ENCODE assay signal across 8 mouse cellular contexts in the genomic region with DNA sequence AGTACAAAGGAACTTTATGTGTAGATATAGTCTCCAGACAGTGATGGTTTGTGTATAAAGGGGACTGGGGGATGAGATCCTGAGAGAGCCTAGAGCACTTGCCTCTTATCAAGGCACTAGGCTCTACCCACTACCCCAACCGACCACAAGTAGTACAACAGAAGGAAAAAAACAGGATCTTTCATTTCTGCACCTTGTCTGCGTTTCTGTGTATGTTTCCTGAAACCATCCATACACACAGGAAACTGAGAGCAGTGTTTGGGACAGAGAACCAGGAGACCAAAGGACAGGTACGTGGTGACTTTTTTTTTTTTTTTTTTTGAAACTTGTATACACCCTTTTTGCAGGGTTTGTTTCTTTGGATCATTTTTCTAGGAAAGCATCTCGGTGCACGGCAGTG. TPM values are rescaled to one million over a fixed set of nuclear protein-coding genes. Genes with fewer than 3 reads are reported as not detected.
A peak's percentile ranks its signal among the peaks of the same experiment; 100 is the strongest.
DNase-seq lines count a peak whose midpoint lies in the region; ATAC-seq and TF ChIP-seq lines count a peak whose summit lies in the region.

No protein-coding gene starts in this region.

- no peak for TF ChIP-seq CTCF in E14TG2a.4 (conservative IDR thresholded peaks at IDR 0.05; ENCODE audit: low read length)
- no peak for TF ChIP-seq CTCF in forebrain, postnatal 0 days (IDR thresholded peaks at IDR 0.05; ENCODE audit: low read depth)

- H3K9me3 ChIP-seq in heart, embryonic 12.5 days (replicated peaks): no peaks in the 10 kb centered on the region
- no peaks in the 10 kb centered on the region for H3K9me3 ChIP-seq in E14TG2a.4 (ENCODE audit: low read length)
- no peaks in the 10 kb centered on the region for H3K9me3 ChIP-seq in forebrain, postnatal 0 days (ENCODE audit: low read length)
- no peaks in the 10 kb centered on the region for H3K9me3 ChIP-seq in midbrain, embryonic 11.5 days (ENCODE audit: control insufficient read depth, low read length)

- no peak for DNase-seq in heart, postnatal 4 days
- no peak for DNase-seq in forebrain, postnatal 0 days
- no peak for DNase-seq in midbrain, embryonic 11.5 days (ENCODE audit: low spot score, missing footprints)
- DNase-seq in adrenal gland, adult 18-20 months (ENCODE audit: low spot score in 2 of 2): no peak
- no peak for DNase-seq in spleen, postnatal 4 days (ENCODE audit: low spot score in 2 of 2)
- DNase-seq in thymus, postnatal 4 days: no peak

- peaks cover 13% of the 10 kb centered on the region for H3K4me1 ChIP-seq in heart, embryonic 12.5 days (replicated peaks)
- H3K4me1 ChIP-seq in E14TG2a.4 (replicated peaks; ENCODE audit: low read depth, low read length): peaks cover 69% of the 10 kb centered on the region
- H3K4me1 ChIP-seq in forebrain, postnatal 0 days (ENCODE audit: insufficient read depth): 0 out of 2 replicates have a peak, but pooled peaks cover 5% of the 10 kb centered on the region
- peaks cover 9% of the 10 kb centered on the region; the same call in 1 of the 2 replicates for H3K4me1 ChIP-seq in midbrain, embryonic 11.5 days (ENCODE audit: control insufficient read depth, insufficient read depth, low read length)

- peak overlapping the region; percentile 77 for H3K9ac ChIP-seq in heart, embryonic 12.5 days
- H3K9ac ChIP-seq in forebrain, postnatal 0 days: peak overlapping the region; percentile 91
- peak overlapping the region; percentile 92 for H3K9ac ChIP-seq in midbrain, embryonic 11.5 days (ENCODE audit: low read length)

- no peak for ATAC-seq in heart, embryonic 12.5 days (ENCODE audit: insufficient number of reproducible peaks, low FRiP score)
- no peak for ATAC-seq in forebrain, postnatal 0 days
- ATAC-seq in midbrain, embryonic 11.5 days (ENCODE audit: low FRiP score): no peak

- no peak overlapping the region for H3K27ac ChIP-seq in heart, embryonic 12.5 days (ENCODE audit: poor library complexity, severe bottlenecking)
- no peak overlapping the region; the same call in 1 of the 2 replicates for H3K27ac ChIP-seq in forebrain, postnatal 0 days (ENCODE audit: low read depth, low read length)
- H3K27ac ChIP-seq in midbrain, embryonic 11.5 days (ENCODE audit: low read depth, low read length): no peak overlapping the region

- no peaks in the 10 kb centered on the region for H3K36me3 ChIP-seq in heart, embryonic 12.5 days
- H3K36me3 ChIP-seq in E14TG2a.4 (ENCODE audit: insufficient read depth, low read length): peaks cover 17% of the 10 kb centered on the region; the same call in 1 of the 2 replicates
- no peaks in the 10 kb centered on the region for H3K36me3 ChIP-seq in forebrain, postnatal 0 days (ENCODE audit: insufficient read depth)
- H3K36me3 ChIP-seq in midbrain, embryonic 11.5 days (ENCODE audit: control insufficient read depth, insufficient read depth, low read length): no peaks in the 10 kb centered on the region

- WGBS in heart, embryonic 12.5 days: 10% methylated on average over 5 of the region's 5 CpGs
- WGBS in forebrain, postnatal 0 days: 12% methylated on average over 5 of the region's 5 CpGs
- 18% methylated on average over 5 of the region's 5 CpGs for WGBS in midbrain, embryonic 11.5 days

- peak overlapping the region; percentile 63 for H3K4me3 ChIP-seq in heart, embryonic 12.5 days
- peak overlapping the region; percentile 92 for H3K4me3 ChIP-seq in E14TG2a.4 (replicated peaks; ENCODE audit: low read length)
- peak overlapping the region; percentile 80 for H3K4me3 ChIP-seq in forebrain, postnatal 0 days (ENCODE audit: low read depth, low read length)
- H3K4me3 ChIP-seq in midbrain, embryonic 11.5 days (ENCODE audit: low read depth, low read length): peak overlapping the region; percentile 82

- H3K27me3 ChIP-seq in heart, embryonic 12.5 days (replicated peaks): peaks cover 5% of the 10 kb centered on the region; the same call in 1 of the 2 replicates
- H3K27me3 ChIP-seq in E14TG2a.4 (ENCODE audit: insufficient read depth, low read length): no peaks in the 10 kb centered on the region
- no peaks in the 10 kb centered on the region for H3K27me3 ChIP-seq in forebrain, postnatal 0 days (ENCODE audit: insufficient read depth, low read length)
- H3K27me3 ChIP-seq in midbrain, embryonic 11.5 days (ENCODE audit: control insufficient read depth, insufficient read depth, low read length): no peaks in the 10 kb centered on the region

- H3K4me2 ChIP-seq in heart, embryonic 12.5 days: peak overlapping the region; percentile 77
- H3K4me2 ChIP-seq in forebrain, postnatal 0 days (ENCODE audit: low read depth): peak overlapping the region; percentile 77
- peak overlapping the region; percentile 81 for H3K4me2 ChIP-seq in midbrain, embryonic 11.5 days

RNA-seq across cellular contexts. Expression of a gene that starts 0.7 kb away (rescaled TPM):
- 18.5 and 20.5 TPM in 2 replicates for polyA plus RNA-seq in heart, embryonic 12.5 days (2016; fragmentation: Nextera tagmentation; extraction: Ambion mirVana)
- total RNA-seq in heart, postnatal 4 days (2021): 10 to 100 TPM; 13.2 to 16.8 TPM
- 20.1 and 22.9 TPM in 2 replicates for total RNA-seq in forebrain, postnatal 0 days (2014; rRNA removed)
- 26.1 and 28.4 TPM in 2 replicates for polyA plus RNA-seq in forebrain, postnatal 0 days (2015; fragmentation: Nextera tagmentation; extraction: Ambion mirVana)
- polyA plus RNA-seq in midbrain, embryonic 11.5 days (2014; fragmentation: Nextera tagmentation; extraction: Ambion mirVana): 33.7 and 39.6 TPM in 2 replicates
- 10 to 100 TPM in 1 of 2 experiments, 1 to 10 TPM in 1; 10.0 to 17.4 TPM for total RNA-seq in adrenal gland, adult 18-20 months (2021)

RNA-seq across cellular contexts. Expression of a gene that starts 19.5 kb away (rescaled TPM):
- 75.7 and 80.2 TPM in 2 replicates for polyA plus RNA-seq in heart, embryonic 12.5 days (2016; fragmentation: Nextera tagmentation; extraction: Ambion mirVana)
- total RNA-seq in heart, postnatal 4 days (2021): 10 to 100 TPM; 24.5 to 24.7 TPM
- total RNA-seq in forebrain, postnatal 0 days (2014; rRNA removed): 56.7 and 59.2 TPM in 2 replicates
- polyA plus RNA-seq in forebrain, postnatal 0 days (2015; fragmentation: Nextera tagmentation; extraction: Ambion mirVana): 78.9 and 82.8 TPM in 2 replicates
- polyA plus RNA-seq in midbrain, embryonic 11.5 days (2014; fragmentation: Nextera tagmentation; extraction: Ambion mirVana): 164 and 165 TPM in 2 replicates
- 10 to 100 TPM; 31.0 to 36.9 TPM for total RNA-seq in adrenal gland, adult 18-20 months (2021)
